Mouse (Mus musculus): ENCODE data around the gene Cyfip2. TPM values are rescaled to one million over a fixed set of nuclear protein-coding genes. Genes with fewer than 3 reads are reported as not detected.

Cyfip2 gene
- total and polyA plus RNA-seq, 3 experiments = 28.8 to 68.8 (median 55.2) TPM

GRCm38 (mm10) chr11:46265031-46265786, 47.5 kb downstream of the Cyfip2 start:
- DNase-seq = peak in 1 of 2 experiments; percentile 17
- H3K27ac ChIP-seq = no peak overlapping the region
- H3K4me1 ChIP-seq (ENCODE audit: control insufficient read depth, insufficient read depth, low read length) = peaks cover 1% of the 10 kb centered on the region; the same call in 1 of the 2 replicates
- TF ChIP-seq POLR2A (IDR thresholded peaks at IDR 0.05; ENCODE audit: insufficient read depth, low read depth, low read length) = no peak
- no peak for TF ChIP-seq EP300 (IDR thresholded peaks at IDR 0.05; ENCODE audit: insufficient read depth, low read depth, low read length)
- no peak for TF ChIP-seq CTCF (IDR thresholded peaks at IDR 0.05)
- H3K79me2 ChIP-seq (replicated peaks; ENCODE audit: control insufficient read depth, insufficient read depth, low read length) = no peaks in the 10 kb centered on the region
- H3K9ac ChIP-seq (ENCODE audit: low read depth, low read length) = no peak overlapping the region
- H3K27me3 ChIP-seq (ENCODE audit: control insufficient read depth, insufficient read depth, low read length) = no peaks in the 10 kb centered on the region
- 64% methylated on average over 11 of the region's 11 CpGs for WGBS
- intact Hi-C loops (cut with DNase I) = no loop called here
- no peaks in the 10 kb centered on the region for H3K36me3 ChIP-seq (ENCODE audit: control insufficient read depth, insufficient read depth, low read length)
- no peak overlapping the region for H3K4me3 ChIP-seq

DNA sequence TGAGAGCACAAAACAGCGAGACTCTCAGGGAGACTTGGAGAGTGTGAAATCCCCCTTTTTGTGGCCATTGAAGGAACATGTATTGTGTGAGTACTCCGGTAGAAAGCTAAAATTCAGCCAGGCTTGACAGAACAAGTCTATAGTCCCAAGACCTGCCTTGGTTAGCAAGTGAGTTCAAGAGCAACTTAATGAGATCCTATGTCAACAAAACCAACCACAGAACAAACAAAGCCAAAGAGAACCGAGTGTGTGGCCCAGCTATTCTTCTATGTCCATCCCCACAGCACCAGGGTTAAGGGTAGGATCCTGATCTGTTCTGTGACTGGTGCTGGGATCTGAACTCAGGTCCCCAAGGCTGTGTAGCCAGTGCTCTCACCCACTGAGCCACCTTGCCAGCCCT, 48.1 kb downstream of the Cyfip2 start:
- no peaks in the 10 kb centered on the region for H3K27me3 ChIP-seq (ENCODE audit: control insufficient read depth, insufficient read depth, low read length)
- no peak for TF ChIP-seq CTCF (IDR thresholded peaks at IDR 0.05)
- no peak for TF ChIP-seq EP300 (IDR thresholded peaks at IDR 0.05; ENCODE audit: insufficient read depth, low read depth, low read length)
- TF ChIP-seq POLR2A (IDR thresholded peaks at IDR 0.05; ENCODE audit: insufficient read depth, low read depth, low read length) = no peak
- intact Hi-C loops (cut with DNase I) = no loop called here
- H3K4me3 ChIP-seq = no peak overlapping the region
- no peak for DNase-seq
- peaks cover 1% of the 10 kb centered on the region; the same call in 1 of the 2 replicates for H3K4me1 ChIP-seq (ENCODE audit: control insufficient read depth, insufficient read depth, low read length)
- H3K27ac ChIP-seq = no peak overlapping the region
- H3K79me2 ChIP-seq (replicated peaks; ENCODE audit: control insufficient read depth, insufficient read depth, low read length) = no peaks in the 10 kb centered on the region
- H3K36me3 ChIP-seq (ENCODE audit: control insufficient read depth, insufficient read depth, low read length) = no peaks in the 10 kb centered on the region
- no peak overlapping the region for H3K9ac ChIP-seq (ENCODE audit: low read depth, low read length)
- 78% methylated on average over 3 of the region's 3 CpGs for WGBS

- no peak for TF ChIP-seq CTCF (IDR thresholded peaks at IDR 0.05)
- TF ChIP-seq POLR2A (IDR thresholded peaks at IDR 0.05; ENCODE audit: insufficient read depth, low read depth, low read length) = no peak
- TF ChIP-seq EP300 (IDR thresholded peaks at IDR 0.05; ENCODE audit: insufficient read depth, low read depth, low read length) = no peak
- peaks cover 1% of the 10 kb centered on the region; the same call in 1 of the 2 replicates for H3K4me1 ChIP-seq (ENCODE audit: control insufficient read depth, insufficient read depth, low read length)
- no peaks in the 10 kb centered on the region for H3K79me2 ChIP-seq (replicated peaks; ENCODE audit: control insufficient read depth, insufficient read depth, low read length)
- intact Hi-C loops (cut with DNase I) = no loop called here
- no peaks in the 10 kb centered on the region for H3K36me3 ChIP-seq (ENCODE audit: control insufficient read depth, insufficient read depth, low read length)
- no peak overlapping the region for H3K27ac ChIP-seq
- WGBS = 88% methylated on average over 11 of the region's 11 CpGs
- no peaks in the 10 kb centered on the region for H3K27me3 ChIP-seq (ENCODE audit: control insufficient read depth, insufficient read depth, low read length)
- no peak for DNase-seq
- H3K9ac ChIP-seq (ENCODE audit: low read depth, low read length) = no peak overlapping the region
- no peak overlapping the region for H3K4me3 ChIP-seq
Observed at GRCm38 (mm10) chr11:46263291-46263690, 49.4 kb downstream of the Cyfip2 start.

DNA sequence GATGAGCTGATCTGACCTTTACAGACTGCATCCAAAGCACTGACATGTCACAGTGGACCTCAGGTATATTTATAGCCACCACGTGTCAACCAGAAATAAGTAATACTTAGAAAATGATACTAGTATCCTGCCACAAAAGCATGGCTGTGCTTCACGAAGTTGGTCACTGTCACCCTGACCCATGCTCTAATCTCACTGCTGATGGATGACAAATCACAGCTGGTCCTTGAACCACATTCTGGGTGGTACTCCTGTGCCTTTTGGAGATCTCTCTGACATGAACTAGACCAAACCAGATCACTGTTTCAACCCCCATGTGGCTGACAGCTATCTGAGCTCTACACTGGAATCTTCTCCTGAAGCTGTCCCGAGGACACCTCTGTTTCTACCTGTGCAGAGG, 49.8 kb downstream of the Cyfip2 start:
- Histone ChIP-seq H3K4me1 (ENCODE audit: control insufficient read depth, insufficient read depth, low read length) (peaks cover 1% of the 10 kb centered on the region; the same call in 1 of the 2 replicates), H3K27ac (no peak overlapping the region), H3K9ac (ENCODE audit: low read depth, low read length) (no peak overlapping the region), H3K79me2 (replicated peaks; ENCODE audit: control insufficient read depth, insufficient read depth, low read length) (no peaks in the 10 kb centered on the region), H3K4me3 (no peak overlapping the region), H3K27me3 (ENCODE audit: control insufficient read depth, insufficient read depth, low read length) (no peaks in the 10 kb centered on the region), H3K36me3 (ENCODE audit: control insufficient read depth, insufficient read depth, low read length) (no peaks in the 10 kb centered on the region)
- 57% methylated on average over 3 of the region's 3 CpGs for WGBS
- no peak for DNase-seq
- intact Hi-C loops (cut with DNase I) = no loop called here
- TF ChIP-seq POLR2A (IDR thresholded peaks at IDR 0.05; ENCODE audit: insufficient read depth, low read depth, low read length) = no peak
- TF ChIP-seq CTCF (IDR thresholded peaks at IDR 0.05) = no peak
- no peak for TF ChIP-seq EP300 (IDR thresholded peaks at IDR 0.05; ENCODE audit: insufficient read depth, low read depth, low read length)

DNA sequence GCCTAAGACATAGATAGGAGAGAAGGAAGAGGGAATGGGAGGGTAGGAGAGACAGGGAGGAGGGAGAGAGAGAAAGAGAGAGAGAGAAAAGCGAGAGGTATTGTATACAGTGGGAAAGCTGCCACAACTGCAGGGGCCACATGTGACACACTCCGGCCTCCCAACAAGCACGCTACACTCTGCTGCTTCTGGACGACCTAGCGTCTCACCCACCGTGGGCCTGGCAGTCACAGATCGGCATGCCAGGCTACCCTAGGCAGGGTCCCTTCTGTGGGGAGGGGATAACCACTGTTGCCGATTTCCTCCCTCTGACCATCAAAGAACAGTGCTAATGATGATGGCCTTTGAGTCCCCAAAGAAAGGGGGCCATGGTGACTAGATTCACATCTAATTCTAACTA, 53.9 kb downstream of the Cyfip2 start:
- Histone ChIP-seq H3K9ac (ENCODE audit: low read depth, low read length) (no peak overlapping the region), H3K79me2 (replicated peaks; ENCODE audit: control insufficient read depth, insufficient read depth, low read length) (no peaks in the 10 kb centered on the region), H3K27me3 (ENCODE audit: control insufficient read depth, insufficient read depth, low read length) (no peaks in the 10 kb centered on the region), H3K36me3 (ENCODE audit: control insufficient read depth, insufficient read depth, low read length) (no peaks in the 10 kb centered on the region), H3K4me1 (ENCODE audit: control insufficient read depth, insufficient read depth, low read length) (peaks cover 1% of the 10 kb centered on the region; the same call in 1 of the 2 replicates), H3K4me3 (no peak overlapping the region), H3K27ac (no peak overlapping the region)
- intact Hi-C loops (cut with DNase I) = no loop called here
- no peak for DNase-seq
- no peak for TF ChIP-seq POLR2A (IDR thresholded peaks at IDR 0.05; ENCODE audit: insufficient read depth, low read depth, low read length)
- no peak for TF ChIP-seq CTCF (IDR thresholded peaks at IDR 0.05)
- no peak for TF ChIP-seq EP300 (IDR thresholded peaks at IDR 0.05; ENCODE audit: insufficient read depth, low read depth, low read length)
- 90% methylated on average over 8 of the region's 8 CpGs for WGBS

- DNase-seq = no peak
- Histone ChIP-seq H3K27me3 (ENCODE audit: control insufficient read depth, insufficient read depth, low read length) (no peaks in the 10 kb centered on the region), H3K79me2 (replicated peaks; ENCODE audit: control insufficient read depth, insufficient read depth, low read length) (no peaks in the 10 kb centered on the region), H3K36me3 (ENCODE audit: control insufficient read depth, insufficient read depth, low read length) (no peaks in the 10 kb centered on the region), H3K9ac (ENCODE audit: low read depth, low read length) (no peak overlapping the region), H3K4me3 (no peak overlapping the region), H3K27ac (no peak overlapping the region), H3K4me1 (ENCODE audit: control insufficient read depth, insufficient read depth, low read length) (peaks cover 1% of the 10 kb centered on the region; the same call in 1 of the 2 replicates)
- intact Hi-C loops (cut with DNase I) = no loop called here
- WGBS = 53% methylated on average over 4 of the region's 4 CpGs
- TF ChIP-seq EP300 (IDR thresholded peaks at IDR 0.05; ENCODE audit: insufficient read depth, low read depth, low read length) (no peak), POLR2A (IDR thresholded peaks at IDR 0.05; ENCODE audit: insufficient read depth, low read depth, low read length) (no peak), CTCF (IDR thresholded peaks at IDR 0.05) (peak; percentile 50)
Observed at GRCm38 (mm10) chr11:46258207-46258606, 54.5 kb downstream of the Cyfip2 start.

All from heart, adult 2 months (tissue).